Mouse (Mus musculus): ENCODE results near the gene Iqgap3. TPM values are rescaled to one million over a fixed set of nuclear protein-coding genes. Genes with fewer than 3 reads are reported as not detected.

Gene Iqgap3
- total RNA-seq, 2 experiments from 2014 or later = 6.5 to 6.8 TPM

DNA sequence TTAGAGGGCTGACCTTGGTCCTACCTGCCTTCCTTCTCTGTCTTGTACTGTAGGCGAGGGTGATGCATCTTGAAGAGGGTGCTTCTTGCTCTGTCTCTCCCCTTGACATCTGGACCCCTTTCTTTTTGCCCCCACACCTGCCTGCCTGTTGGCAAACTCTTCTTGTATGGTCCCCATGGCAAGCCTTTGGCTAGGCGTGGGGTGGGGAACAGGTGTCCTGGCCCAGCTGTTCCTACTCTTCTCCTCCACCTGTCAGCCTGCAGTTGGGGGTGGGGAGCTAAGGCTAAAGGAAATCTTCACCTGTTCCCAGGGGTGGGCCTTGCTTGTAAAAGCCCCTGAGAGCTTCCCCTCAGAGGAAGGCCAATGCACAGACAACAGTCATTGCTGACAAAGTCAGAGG, 65.7 kb downstream of the Iqgap3 start:
- no peak for ATAC-seq (replicated peaks; ENCODE audit: low FRiP score, poor library complexity, severe bottlenecking)

DNA sequence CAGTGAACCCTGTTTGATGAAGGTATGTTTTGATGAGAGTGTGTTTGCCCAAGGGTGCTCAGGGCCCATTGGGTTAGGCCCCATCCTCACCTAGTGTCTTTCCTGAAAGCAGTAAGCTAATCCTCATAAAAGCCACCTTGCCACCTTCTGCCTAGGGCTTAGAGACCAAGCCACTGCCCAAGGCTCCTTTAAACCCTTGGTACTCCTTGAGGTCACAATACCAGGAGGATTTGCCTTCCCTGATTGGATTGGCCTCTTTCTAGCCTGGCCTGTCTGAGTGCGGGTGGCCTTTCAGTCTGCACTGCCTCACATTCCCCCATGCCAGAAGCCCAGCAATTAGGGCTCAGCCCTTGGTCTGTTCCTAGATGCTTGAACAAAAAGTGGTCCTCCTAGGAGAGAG, 66.1 kb downstream of the Iqgap3 start:
- no peak for ATAC-seq (replicated peaks; ENCODE audit: low FRiP score, poor library complexity, severe bottlenecking)

GRCm38 (mm10) chr3:88148354-88148753, 66.6 kb downstream of the Iqgap3 start:
- no peak for ATAC-seq (replicated peaks; ENCODE audit: low FRiP score, poor library complexity, severe bottlenecking)

DNA sequence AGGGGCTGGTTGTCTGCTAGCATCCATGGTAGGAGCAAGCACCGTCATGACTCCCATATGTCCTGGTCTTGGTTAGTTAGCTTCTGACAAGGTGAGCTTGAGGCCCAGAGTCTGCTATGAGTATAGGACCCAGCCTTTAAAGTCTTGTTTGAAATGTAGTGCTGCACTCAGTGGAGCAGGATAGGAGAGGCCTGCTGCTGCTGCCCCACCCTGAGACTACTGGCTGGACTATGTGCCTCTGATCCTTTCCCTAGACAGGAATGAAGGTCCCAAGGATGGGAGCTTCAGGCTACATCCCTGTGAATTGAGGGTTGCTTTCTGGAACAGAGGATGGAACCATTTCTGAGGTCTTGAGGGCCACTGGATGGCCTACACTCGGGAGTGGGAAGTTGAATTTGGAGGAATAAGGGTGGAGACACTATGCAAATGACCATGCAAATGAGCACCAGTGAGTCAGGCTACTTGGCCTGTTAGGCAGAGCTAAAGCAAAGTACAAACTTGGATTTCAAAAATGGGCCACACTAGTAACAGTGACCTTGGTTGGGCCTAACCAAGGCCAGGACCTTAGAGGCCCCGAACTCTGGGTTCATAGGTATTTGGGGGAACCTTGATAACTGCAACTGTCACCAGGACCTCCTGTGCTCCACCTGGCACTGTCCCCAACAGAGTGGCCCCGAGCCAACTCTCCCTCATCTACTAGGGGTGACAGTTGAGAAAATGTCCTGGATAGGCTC, 67.2 kb downstream of the Iqgap3 start:
- ATAC-seq (replicated peaks; ENCODE audit: low FRiP score, poor library complexity, severe bottlenecking) = peak; percentile 57

DNA sequence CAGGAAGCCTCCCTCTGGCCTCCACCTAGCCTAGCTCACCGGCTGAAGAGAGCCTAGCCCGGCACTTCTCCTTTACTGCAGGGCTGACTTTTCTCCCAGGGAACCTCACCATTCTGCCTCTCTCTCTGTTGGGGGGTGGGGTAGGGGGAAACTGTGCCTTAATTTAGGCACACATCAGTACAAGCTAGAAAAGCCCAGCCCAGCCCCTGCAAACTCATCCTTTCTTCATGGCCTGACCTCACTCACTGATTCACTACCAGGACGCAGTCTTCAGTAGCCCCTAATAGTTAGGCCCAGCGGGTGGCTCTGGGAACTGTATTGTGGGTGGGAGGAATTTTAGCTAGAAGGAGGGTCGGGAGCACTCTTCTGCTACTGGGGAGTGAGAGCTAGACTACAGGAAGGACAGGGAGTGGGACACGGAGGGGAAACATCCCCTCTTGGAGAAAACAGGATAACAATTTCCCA, 67.8 kb downstream of the Iqgap3 start:
- ATAC-seq (replicated peaks; ENCODE audit: low FRiP score, poor library complexity, severe bottlenecking) = no peak

GRCm38 (mm10) chr3:88150061-88150998, 68.6 kb downstream of the Iqgap3 start:
- no peak for ATAC-seq (replicated peaks; ENCODE audit: low FRiP score, poor library complexity, severe bottlenecking)

GRCm38 (mm10) chr3:88150999-88151364, 69.2 kb downstream of the Iqgap3 start:
- ATAC-seq (replicated peaks; ENCODE audit: low FRiP score, poor library complexity, severe bottlenecking) = no peak

GRCm38 (mm10) chr3:88152056-88152455, 70.3 kb downstream of the Iqgap3 start:
- no peak for ATAC-seq (replicated peaks; ENCODE audit: low FRiP score, poor library complexity, severe bottlenecking)

GRCm38 (mm10) chr3:88153290-88154011, 71.7 kb downstream of the Iqgap3 start:
- ATAC-seq (replicated peaks; ENCODE audit: low FRiP score, poor library complexity, severe bottlenecking) = no peak

DNA sequence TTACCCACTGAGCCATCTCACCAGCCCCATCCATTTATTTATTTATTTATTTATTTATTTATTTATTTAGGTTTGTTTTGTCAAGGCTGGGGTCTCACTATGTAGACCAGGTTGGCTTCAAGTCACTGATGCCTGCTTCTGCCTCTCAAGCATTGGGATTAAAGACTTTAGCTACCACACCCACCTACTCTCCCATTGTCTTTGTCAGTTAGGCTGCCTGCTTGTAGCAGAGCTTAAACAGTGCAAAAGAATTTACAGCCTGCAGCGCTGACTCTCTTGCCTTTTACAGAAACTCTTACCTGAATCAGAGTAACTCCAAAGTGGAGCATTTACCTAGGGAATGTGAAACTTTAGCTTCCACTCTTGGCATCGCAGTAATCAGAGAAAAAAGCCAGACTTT, 72.5 kb downstream of the Iqgap3 start:
- no peak for ATAC-seq (replicated peaks; ENCODE audit: low FRiP score, poor library complexity, severe bottlenecking)

GRCm38 (mm10) chr3:88156817-88157216, 75.0 kb downstream of the Iqgap3 start:
- no peak for ATAC-seq (replicated peaks; ENCODE audit: low FRiP score, poor library complexity, severe bottlenecking)

DNA sequence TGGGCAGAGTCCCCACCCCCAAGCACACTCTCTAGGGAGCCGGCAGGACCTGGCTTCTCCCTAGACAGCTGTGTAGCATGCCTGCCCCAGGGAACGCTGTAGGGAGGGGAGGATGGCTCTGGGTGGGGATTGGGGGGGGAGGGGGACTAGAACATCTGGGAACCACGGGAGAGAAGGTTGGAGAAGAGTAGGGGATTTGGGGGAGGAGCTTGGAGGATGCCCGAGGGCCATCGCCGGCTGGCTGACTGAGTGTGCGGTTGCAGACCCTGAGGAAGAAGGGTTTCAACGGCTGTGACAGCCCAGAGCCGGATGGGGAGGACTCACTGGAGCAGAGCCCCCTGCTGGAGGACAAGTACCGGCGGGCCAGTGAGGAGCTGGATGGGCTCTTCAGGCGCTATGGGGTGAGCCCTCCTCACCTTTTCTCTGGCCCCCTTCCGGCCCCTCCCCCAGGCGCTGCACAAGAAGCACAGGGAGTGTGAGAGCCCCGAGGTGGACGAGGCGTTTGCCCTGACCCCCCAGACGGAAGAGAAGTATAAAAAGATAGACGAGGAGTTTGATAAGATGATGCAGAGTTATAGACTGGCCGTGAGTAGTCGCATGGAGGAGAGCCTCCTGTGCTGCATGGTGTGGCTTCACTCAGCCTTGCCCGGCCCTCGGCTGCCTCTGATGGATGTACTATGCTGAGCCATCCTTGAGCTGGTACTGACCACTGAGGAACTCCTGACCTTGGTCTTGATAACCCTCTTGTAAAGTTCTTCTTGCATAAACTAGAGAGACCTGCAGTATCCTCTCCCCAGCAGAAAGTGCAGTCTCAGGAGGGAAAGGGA, 76.2 kb downstream of the Iqgap3 start:
- 0 out of 2 replicates have a peak, but pooled peaks have one; percentile 40 for ATAC-seq (replicated peaks; ENCODE audit: low FRiP score, poor library complexity, severe bottlenecking)

DNA sequence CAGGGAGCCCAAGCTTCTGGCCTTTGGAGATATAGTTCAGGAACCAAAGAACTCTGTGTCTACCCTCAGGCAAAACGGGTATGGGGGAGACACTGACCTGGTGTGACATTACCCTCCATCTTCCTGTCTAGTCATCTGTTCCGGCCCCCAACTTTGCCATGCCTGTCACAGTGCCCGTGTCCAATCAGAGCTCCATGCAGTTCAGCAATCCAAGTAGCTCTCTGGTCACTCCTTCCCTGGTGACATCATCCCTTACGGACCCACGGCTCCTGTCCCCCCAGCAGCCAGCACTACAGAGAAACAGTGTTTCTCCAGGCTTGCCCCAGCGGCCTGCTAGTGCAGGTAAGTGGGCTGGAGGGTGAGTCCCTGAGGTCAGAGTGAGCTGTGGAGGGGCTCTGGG, 77.2 kb downstream of the Iqgap3 start:
- no peak for ATAC-seq (replicated peaks; ENCODE audit: low FRiP score, poor library complexity, severe bottlenecking)

DNA sequence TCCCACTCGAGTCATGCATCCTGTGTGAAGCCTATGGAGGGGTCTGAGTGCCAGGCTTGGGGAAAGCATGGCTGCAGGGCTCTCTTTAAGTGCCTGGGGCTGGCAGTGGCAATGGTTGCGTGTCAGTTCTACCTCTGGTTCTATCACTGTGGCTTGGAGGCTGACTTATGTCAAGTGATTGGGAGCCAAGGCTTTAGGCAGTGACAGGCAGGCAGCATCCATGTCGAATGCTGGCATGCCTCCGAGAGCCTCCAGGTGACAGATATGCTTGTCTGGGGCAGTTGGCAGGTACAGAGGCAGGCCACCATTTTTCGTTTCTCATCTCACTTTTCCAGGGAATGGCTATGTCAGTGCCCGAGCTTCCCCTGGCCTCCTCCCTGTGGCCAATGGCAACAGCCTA, 79.1 kb downstream of the Iqgap3 start:
- ATAC-seq (replicated peaks; ENCODE audit: low FRiP score, poor library complexity, severe bottlenecking) = no peak

DNA sequence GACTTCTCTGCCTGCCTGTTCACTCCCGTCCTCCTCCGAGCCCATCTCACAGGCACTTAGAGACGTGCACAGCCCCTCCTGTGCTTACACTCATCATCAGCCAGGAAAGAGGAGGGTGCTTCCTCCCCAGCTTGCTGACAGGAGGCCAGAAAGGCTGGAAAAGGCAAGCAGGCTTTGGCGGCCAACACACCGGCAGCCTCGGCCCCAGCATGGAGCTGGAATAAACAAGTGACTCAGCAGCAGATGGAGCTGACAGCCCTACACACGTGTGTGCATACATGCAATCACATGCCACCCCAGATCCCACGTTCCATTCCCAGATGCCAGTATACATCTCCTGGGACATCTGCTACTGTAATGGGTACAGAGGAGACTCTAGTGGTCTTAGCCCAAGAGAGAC, 80.5 kb downstream of the Iqgap3 start:
- ATAC-seq (replicated peaks; ENCODE audit: low FRiP score, poor library complexity, severe bottlenecking) = no peak

DNA sequence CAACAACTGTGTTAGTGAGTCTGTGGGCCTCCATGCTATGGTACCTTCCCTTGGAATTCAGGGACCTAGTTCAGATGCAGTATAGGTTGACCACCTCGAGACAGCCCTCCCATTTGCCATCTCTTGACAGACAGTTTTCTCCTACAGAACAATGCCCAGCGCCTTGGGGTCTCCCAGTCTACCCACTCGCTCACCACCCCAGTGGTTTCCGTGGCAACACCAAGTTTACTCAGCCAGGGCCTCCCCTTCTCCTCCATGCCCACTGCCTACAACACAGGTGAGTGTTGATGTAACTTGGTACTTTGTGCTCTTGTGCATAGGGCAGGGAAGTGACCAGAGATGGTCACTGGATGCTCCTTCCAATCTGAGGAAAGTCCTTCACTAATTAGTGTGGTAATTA, 81.0 kb downstream of the Iqgap3 start:
- ATAC-seq (replicated peaks; ENCODE audit: low FRiP score, poor library complexity, severe bottlenecking) = no peak

GRCm38 (mm10) chr3:88163847-88164246, 82.1 kb downstream of the Iqgap3 start:
- no peak for ATAC-seq (replicated peaks; ENCODE audit: low FRiP score, poor library complexity, severe bottlenecking)

DNA sequence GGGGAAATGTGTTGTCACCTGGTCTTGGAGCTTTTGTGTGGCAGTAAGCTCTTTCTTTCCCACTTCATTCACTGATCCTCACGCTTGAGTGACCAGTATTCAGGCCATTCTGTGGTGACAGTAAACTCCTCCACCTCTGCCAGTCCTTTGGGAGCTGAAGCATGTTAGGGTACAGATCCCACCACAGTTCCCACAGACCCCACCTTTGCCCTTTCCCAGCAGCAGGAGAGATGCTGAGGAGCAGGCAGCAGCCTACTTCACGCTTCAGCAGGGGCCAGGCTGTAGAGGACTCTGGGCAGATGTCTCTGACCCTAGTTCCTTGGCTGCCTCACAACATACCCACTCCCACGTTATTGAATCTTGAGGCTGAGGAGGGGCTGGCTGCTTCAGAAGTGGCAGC, 82.5 kb downstream of the Iqgap3 start:
- no peak for ATAC-seq (replicated peaks; ENCODE audit: low FRiP score, poor library complexity, severe bottlenecking)

DNA sequence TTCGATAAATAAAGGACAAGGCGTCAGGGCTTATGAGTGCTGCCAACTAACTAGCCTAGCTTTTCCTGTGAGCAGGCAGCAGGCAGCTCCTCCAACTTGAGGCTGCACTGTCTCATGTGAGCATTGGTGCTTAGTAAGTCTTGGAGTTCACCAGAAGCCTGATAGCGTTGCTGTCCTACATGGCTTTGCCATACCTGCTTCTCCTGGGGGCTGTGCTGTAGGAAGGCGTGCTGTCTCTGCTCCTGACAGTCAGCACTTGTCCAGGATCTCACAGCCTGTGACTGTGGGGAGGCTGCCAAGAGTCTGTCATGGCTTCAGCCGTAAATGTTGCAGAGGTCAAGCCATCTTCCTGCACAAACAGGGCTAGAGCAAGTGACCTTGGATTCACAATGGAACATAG, 84.3 kb downstream of the Iqgap3 start:
- ATAC-seq (replicated peaks; ENCODE audit: low FRiP score, poor library complexity, severe bottlenecking) = no peak

DNA sequence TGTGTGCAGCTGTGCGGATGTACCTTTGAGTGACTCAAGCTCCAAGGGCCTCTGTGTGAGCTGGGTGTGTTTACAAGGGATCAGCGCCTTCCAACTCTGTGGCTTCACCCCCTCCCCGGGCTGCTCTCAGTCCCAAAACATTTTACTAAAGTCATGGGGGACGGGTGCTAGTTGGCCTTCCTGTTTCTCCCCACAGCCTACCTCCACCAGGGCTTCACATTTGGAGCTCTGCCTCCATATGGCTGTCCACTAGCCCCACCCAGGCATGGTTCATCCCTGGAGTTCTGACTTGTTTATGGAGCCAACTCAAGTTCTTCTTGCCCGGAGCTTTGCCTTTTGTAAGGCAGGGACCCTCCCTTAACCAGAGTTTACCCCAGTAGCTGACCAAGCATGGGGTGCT, 88.6 kb downstream of the Iqgap3 start:
- ATAC-seq (replicated peaks; ENCODE audit: low FRiP score, poor library complexity, severe bottlenecking) = no peak

All from erythroblast, adult 5-6 weeks (primary cell).